Mouse (Mus musculus): ENCODE data around the gene Tor3a.

DNA sequence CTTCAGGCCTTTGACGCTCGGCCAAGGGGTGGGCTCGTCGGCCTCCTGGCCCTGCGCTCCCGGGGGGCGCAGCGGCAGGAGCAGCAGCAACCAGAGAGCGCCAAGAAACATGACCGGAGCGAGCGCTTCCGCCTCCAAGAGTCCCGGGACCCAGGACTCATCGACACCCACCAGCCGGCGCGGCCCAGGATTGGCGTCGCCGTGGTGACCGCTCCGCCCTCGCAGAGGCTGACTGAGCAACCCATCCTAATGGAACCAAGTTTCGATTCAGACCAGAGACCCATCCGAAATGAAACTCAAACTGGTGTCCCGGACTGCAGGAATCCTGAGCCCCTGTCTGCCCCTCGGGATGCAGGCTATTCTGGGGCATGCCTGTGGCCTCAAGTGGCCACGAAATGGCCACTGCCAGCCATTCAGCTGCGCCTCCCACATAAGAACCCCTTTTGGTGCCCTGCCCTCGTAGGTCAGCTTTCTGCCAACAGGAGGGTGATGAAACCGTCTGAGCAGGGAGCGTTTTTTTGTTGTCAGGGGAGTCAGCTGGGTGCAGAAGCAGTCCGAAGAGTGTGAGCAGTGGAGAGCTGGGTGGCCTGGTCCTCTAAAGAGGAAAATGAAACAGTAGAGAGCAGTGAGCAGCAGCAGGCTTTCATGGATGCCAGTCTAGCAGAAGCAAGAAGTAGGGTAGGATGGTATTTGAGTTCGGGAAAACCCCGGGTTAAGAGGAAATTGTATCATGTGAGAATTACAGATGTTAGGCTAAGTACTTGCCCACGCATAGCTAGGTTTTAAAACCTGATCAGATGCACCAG, at the start of gene Tor3a:
- no peak for TF ChIP-seq CTCF (IDR thresholded peaks at IDR 0.05; ENCODE audit: low read depth)
- TF ChIP-seq EP300 (optimal IDR thresholded peaks at IDR 0.05), result no peak

Data from stomach, postnatal 0 days (tissue).